Mouse (Mus musculus) cerebellum, adult 11-12 months (tissue): ENCODE results near the gene Zfp69.

Experiments
- DNase-seq: peaks from one replicate; pipeline ENCODE4 v3.0.0; 2022

Gene Zfp69

DNA sequence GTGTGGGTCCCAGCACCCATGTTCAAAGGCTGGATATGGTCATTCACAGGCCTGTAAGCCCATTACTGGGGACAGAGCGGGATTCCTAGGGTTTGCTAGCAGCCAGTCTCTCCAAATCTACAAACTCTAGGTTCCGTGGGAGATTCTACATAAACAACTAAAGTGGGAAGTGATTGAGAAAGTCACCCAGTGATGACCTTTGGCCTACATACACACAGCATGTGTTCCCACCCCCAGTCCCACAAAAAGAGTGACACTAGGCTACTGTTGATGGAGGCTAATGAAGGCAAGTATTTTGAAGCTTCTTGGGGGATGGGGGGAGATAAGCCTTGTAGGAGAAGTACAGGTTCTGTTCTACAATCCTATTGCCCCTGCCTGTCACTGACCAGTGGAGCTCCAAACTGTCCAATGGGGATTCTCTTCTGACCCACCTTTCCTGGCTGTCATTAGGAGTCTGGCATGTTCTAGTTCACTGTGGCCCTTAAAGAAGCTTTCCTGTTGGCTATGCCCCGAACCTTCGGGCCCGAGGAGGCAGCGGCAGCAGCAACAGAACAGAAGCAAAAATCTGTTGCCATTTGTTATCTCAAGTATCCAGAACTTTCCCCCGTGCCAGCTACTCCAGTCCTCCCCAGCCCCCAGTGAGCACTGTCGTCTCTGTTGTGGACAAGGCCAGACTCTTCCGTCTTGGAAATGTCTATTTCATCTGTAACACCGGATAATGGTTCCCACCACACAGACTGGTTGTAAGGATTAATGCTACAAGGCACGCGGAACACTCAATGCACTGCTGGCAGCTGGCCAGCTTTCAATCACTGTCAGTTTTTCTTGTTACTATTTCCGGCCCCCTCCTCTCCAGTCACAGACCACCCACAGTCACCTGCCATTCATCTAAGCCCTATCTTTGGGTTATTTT is 66.0 kb downstream of the Zfp69 start:
- DNase-seq = no peak

DNA sequence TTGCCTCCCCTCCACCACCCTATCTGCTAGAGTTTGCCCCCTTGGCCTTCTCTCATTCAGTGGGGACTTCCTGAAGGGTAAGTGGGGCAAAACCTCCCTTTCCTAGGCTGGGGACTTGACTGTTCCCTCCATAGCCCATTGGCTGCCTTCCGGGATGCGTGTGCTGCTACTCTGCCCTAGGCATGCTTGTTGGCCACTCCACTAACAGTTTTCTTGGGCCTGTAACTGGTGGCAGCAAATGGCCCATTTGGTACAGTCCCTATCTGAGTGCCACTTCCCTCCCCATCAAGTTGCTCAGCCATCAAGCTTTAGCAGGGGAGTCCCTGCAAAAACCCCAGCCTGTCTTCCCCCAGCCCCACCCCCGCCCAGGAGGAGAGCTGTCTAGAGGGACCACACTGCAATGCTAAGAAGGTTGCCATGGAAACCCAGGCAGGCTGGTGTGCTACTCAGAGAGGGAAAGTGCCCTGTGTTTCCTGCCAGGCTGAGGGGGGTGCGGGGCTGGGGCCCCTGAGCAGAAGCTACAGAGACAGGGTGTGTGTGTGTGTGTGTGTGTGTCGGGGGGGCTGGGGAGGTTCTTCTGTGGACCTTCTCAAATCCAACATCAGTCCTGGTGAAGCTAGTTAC is 69.4 kb downstream of the Zfp69 start:
- DNase-seq = no peak

DNA sequence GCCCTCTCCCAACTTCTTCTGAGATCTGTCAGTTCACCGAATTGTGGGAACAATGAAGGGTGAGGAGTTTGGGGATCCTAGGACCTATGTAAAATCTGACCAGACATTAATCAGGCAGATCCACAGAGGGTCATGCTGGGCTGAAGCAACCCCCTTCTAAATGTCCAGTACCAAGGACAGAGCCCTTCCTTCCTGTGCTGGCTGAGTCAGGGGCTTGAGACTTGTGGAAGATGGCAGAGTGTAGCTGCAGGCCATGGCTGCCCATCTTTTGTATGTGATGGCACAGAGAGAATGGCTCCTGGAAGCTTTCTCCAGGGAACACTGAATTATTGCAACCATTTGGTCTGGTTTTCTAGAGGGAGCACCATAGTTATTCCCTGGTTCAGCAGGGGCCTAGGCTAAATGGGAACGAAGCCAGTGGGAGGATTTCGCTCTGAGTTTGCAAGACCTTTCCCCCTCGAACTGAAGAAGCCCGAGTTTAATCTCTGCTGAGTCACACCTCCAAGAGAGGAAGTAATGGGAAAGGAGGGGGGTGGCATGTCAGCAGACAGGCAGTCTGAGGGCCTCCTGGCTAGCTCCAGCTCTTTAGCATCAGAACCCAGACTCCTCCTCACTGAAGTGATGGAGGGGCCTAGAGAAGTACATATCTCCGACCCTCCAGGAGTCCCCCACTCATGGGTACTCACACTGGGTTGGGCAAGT is 70.6 kb downstream of the Zfp69 start:
- DNase-seq = no peak
